Mouse (Mus musculus) testis, postnatal 10 days (tissue): ENCODE data around the gene Tmem230.
A peak's percentile ranks its signal among the peaks of the same experiment; 100 is the strongest.
"Not testable (repeated sequence)": the region's sequence is repeated elsewhere in the genome, so short reads cannot be mapped to it uniquely, and the experiment has no call there.

Source experiments
- DNase-seq: peaks from one replicate; pipeline ENCODE4 v3.0.0; 2021; ENCODE audit warnings: low spot score

Tmem230 gene

DNA sequence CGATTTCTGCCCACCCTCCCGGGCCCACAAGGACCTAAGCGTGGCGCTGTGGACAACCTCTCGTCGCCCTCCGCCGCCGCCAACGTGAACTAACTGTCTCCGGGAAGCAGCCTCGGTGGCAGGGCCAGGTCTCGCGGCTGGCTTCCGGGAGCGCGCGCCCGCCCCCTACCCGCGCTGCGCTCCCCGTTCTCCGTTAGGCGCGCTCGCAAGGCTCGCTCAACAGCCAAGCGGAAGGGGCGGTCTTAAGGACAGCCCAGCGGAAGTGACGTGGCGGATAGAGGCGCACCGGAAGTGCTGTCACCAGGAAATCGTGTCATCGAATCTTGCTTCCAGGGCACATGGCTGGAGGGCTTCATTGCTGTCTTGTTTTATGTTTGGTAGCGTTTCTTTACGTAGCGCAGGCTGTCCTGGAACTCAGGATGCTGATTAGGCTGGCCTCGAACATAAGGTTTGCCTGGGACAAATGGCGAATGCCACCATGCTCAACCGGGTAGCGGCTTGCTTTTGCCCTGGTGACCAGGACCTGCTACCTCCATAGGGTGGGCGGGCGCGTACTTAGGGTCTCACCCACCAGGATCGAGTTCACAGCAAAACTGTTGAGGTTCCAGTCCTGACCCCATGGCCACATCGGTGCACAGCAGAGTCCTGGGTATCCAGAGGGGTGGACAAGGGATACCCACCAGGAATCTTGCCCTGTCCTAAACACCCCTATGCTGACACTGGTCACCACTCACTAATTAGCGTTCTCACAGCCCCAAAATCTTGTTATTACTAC is at the start of gene Tmem230:
Gene Tmem230 (minus strand): TSS at position 269 of the 775 bp plus-strand sequence.
- peak; percentile 93 for DNase-seq

- DNase-seq: no peak
These were observed 46.3 kb upstream of the Tmem230 start for GRCm38 (mm10) chr2:132293694-132294450.

GRCm38 (mm10) chr2:132292083-132292482 is 44.5 kb upstream of the Tmem230 start:
- DNase-seq: no peak

- no peak for DNase-seq
These were observed 43.7 kb upstream of the Tmem230 start for GRCm38 (mm10) chr2:132291265-132291664.

DNA sequence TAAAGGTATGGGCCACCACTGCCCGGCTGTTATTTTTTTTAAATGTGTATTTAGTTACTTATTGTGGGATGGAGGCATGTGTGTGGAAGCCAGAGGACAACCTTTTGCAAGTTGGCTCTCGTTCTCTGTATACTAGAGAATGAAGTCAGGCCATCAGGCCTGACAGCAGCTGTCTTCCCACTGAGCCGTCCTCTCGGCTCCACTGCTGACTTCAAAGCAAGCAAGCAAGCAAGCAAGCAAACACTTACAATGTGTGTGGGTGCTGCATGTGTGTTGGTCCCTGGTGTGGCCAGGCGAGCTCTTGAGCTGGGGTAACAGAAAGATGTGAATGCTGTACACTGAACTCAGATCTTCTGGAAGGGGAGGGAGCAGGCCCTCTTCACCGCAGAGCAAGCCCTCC is 43.2 kb upstream of the Tmem230 start:
- no peak for DNase-seq

DNA sequence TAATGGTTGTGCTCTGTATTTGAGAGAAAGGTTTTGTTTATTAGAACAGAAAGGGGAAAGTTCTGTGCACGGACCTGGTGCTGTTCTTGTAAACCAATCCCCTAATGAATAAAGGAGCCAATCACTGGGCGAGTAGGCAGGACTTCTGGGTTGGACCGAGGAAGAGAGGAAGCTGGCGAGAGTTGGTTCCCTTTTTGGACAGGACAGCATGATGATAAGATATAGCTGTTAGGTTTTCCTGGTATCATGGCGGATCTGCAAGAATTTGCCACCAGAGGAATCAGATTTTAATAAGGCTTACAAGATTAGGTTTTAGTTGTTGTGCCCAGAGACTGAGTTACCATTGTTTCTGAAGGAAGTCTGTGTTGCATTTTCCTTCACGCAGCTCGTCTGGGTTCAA is 41.6 kb upstream of the Tmem230 start:
- DNase-seq: not testable (repeated sequence)

GRCm38 (mm10) chr2:132286376-132287076 is 38.9 kb upstream of the Tmem230 start:
- no peak for DNase-seq

DNA sequence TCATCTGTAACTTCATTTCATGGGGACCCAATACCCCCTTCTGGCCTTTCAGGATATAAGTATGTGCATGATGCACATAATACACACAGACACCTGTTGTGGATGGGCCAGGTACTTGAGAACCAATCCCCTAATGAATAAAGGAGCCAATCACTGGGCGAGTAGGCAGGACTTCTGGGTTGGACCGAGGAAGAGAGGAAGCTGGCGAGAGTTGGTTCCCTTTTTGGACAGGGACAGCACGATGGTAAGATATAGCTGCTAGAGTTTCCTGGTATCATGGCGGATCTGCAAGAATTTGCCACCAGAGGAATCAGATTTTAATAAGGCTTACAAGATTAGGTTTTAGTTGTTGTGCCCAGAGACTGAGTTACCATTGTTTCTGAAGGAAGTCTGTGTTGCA is 38.1 kb upstream of the Tmem230 start:
- not testable (repeated sequence) for DNase-seq

GRCm38 (mm10) chr2:132284492-132285139 is 37.0 kb upstream of the Tmem230 start:
- DNase-seq: no peak

DNA sequence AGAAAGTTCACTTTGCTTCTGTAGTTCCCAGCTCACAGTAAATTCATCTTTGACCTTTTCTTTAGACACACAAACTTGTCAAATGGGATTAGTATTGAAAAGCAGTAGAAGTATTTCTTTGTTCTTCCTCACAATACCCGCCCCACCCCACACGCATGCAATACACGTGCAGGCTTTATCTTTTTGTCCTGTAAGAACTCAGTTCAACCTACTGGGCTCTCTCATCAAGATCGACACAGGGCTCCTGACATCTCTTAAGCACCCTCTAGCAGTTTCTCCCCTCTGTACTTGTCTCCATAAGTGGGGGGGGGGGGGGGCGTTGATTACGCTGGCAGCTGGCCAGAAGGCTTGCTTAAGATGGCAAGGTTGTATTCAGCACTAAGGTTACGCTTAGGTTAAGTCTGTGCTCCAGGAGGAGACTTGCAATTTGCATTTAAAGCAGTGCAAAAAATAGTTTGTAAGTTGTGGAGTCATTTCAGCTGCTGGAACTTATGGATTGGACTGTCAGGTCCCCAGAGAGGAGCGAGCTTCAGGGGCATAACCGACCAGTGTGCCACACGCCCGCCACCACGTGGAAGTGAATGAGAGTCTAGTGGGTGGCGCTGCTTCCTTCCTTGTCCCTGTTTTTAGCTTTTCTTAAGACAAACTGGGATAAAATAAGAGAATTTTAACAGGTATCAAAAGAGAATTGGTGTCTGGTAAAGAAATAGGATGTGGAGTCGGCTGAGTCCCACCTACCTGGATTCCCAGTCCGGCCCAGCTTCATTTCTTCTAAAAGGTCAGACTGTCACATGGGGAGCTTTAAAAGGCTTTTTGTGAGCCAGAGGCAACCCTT is 35.8 kb upstream of the Tmem230 start:
- no peak for DNase-seq

- no peak for DNase-seq
These were observed 35.0 kb upstream of the Tmem230 start for GRCm38 (mm10) chr2:132282453-132283174.

DNA sequence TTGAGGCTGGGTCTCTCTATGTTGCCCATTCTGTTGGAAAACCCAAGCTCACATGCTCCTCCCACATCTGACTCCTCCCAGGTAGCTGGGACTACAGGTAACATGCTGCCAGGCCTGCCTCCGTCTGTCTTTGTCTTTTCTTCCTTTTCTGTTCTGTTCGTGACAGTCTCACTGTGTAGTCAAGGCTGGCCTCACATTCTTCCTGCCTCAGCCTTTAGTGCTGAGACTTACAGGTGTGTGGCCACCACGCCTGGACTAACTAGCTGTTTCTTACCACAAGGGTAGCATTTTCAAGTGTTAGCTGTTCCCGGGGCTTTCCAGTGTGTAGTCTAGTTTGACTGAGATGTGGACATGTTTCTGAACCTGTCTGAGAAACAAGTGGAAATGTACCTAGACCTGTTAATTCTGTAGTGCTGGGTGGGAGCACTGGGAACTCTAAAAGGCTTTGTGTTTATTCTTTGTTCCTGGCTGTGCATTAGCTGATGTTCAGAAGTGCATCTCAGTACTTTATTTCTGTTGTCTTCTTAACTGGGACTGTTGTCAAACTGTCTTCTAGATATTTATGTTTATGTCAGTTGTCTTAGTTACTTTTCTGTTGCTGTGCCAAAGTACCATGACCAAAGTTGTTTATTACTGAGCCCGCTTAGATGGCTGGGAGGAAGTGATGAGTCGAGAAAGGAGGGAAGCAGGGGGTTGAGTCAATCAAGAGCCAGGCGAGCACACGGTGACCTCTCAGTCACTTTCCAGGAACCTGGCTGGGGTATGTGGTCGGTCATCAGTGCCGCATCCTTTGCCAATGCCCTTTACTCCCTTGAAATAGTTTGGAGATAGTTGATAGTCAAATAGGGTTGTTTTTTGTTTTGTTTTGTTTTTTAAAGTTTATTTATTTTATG is 34.2 kb upstream of the Tmem230 start:
- DNase-seq: no peak

- DNase-seq: no peak
These were observed 33.0 kb upstream of the Tmem230 start for GRCm38 (mm10) chr2:132280518-132281120.

GRCm38 (mm10) chr2:132279978-132280377 is 32.4 kb upstream of the Tmem230 start:
- no peak for DNase-seq

DNA sequence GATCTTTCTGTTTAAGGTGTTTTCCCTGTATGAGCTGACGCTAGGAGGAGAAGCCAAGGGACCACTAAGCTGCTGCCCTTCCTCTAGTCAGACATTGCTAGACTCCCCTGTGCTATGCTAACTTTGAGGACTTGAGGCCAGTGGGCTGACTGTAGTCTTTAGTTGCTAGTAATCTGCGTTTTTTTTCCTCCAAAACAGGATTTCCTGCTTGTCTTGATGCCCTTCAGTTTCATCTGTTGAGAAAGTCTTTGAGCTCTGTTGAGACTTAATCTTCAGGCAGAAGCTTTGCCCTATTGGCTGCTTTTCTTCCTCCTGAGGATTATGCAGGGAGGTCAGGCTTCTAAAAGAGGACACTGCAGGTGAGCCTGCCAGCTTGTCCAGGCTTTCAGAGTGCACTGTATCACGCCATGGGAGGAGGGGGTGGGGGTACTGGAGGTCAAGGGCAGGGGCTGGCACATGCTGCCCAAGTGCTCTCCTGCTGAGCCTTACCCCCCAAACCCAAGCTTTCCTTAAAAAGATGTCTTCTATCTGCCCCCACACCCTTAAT is 31.8 kb upstream of the Tmem230 start:
- no peak for DNase-seq

- DNase-seq: no peak
These were observed 30.8 kb upstream of the Tmem230 start for GRCm38 (mm10) chr2:132278273-132278853.

- no peak for DNase-seq
These were observed 28.6 kb upstream of the Tmem230 start for GRCm38 (mm10) chr2:132276249-132276648.

DNA sequence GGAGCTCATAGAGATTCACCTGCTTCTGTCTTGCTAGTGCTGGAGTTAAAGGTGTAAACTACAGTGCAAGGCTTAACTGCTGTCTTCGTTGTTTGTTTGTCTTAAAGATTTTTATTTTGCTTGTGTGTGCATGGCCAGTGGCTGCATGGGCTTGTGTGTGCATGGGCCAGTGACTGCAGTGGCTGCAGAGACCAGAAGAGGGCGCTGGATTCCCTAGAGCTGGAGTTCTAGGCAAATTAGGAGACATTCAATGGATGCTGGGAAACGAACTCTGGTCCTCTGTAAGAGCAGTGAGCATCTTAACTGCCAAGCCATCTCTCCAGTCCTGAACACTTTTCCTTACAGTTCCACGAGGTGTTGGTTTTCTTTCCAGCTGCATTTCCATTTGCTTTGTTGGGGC is 27.9 kb upstream of the Tmem230 start:
- DNase-seq: no peak
